Mouse (Mus musculus) bone marrow, adult 2 months (tissue): ENCODE measurements around the gene Nucb2.

Experiments used
- CTCF ChIP-seq: fragments of 200-500 bp; IDR thresholded peaks from 2 replicates; pipeline ENCODE4 v1.5.1; 2011; ENCODE audit warnings: low read length, control low read depth; ENCODE audit not compliant: control insufficient read depth, insufficient read depth
- POLR2A ChIP-seq: fragments of 200-500 bp; IDR thresholded peaks from 2 replicates; pipeline ENCODE4 v1.6.1; 2011; ENCODE audit warnings: low read depth, mild to moderate bottlenecking, control low read depth, low read length, borderline replicate concordance; ENCODE audit not compliant: control insufficient read depth

DNA sequence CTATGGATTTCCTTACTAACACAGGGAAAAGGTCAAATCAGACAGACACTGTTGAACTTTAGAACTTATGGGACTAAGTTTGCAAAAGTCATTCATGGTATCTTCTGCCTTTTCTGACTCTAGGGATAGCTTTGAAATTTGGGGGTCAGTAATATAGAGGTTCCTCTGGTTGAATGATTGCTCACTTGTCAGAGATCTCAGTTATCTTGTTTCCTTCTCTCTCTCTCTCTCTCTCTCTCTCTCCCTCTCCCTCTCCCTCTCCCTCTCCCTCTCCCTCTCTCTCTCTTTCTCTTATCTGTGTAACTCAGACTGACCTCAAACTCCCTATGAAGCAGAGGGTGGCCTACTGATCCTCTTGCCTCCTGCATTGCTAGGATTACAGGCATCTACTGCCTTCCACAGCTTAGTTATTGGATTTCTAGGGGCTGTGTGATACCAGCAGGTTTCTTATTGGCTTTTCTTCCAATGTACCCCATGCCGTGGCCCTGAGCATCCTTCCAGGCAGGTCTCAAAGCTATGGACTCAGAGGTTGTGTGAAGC, 19.0 kb upstream of the Nucb2 start:
- TF ChIP-seq CTCF, result no peak
- no peak for TF ChIP-seq POLR2A
